Mouse (Mus musculus): ENCODE results near the gene Thtpa.

The Thtpa gene

GRCm38 (mm10) chr14:55094704-55095231, at the start of gene Thtpa:
Thtpa (plus strand) TSS chr14:55094784.
- DNase-seq = peak; percentile 85

GRCm38 (mm10) chr14:55047971-55048531, 46.5 kb upstream of the Thtpa start:
- DNase-seq = no peak

- DNase-seq = peak; percentile 93
These were observed 42.1 kb upstream of the Thtpa start for GRCm38 (mm10) chr14:55052496-55052895.

GRCm38 (mm10) chr14:55053050-55053449, 41.5 kb upstream of the Thtpa start:
- no peak for DNase-seq

GRCm38 (mm10) chr14:55053708-55054190, 40.8 kb upstream of the Thtpa start:
- DNase-seq = peak; percentile 96

- DNase-seq = peak; percentile 82
These were observed 40.3 kb upstream of the Thtpa start for GRCm38 (mm10) chr14:55054191-55054749.

- peak; percentile 96 for DNase-seq
These were observed 39.3 kb upstream of the Thtpa start for GRCm38 (mm10) chr14:55055167-55055834.

GRCm38 (mm10) chr14:55059009-55059408, 35.6 kb upstream of the Thtpa start:
- DNase-seq = no peak

- no peak for DNase-seq
These were observed 34.7 kb upstream of the Thtpa start for GRCm38 (mm10) chr14:55059931-55060330.

GRCm38 (mm10) chr14:55061845-55062244, 32.7 kb upstream of the Thtpa start:
- DNase-seq = no peak

- peak; percentile 74 for DNase-seq
These were observed 32.0 kb upstream of the Thtpa start for GRCm38 (mm10) chr14:55062626-55063025.

GRCm38 (mm10) chr14:55063117-55063516, 31.5 kb upstream of the Thtpa start:
- no peak for DNase-seq

- DNase-seq = peak; percentile 61
These were observed 30.8 kb upstream of the Thtpa start for GRCm38 (mm10) chr14:55063581-55064381.

- peak; percentile 67 for DNase-seq
These were observed 29.9 kb upstream of the Thtpa start for GRCm38 (mm10) chr14:55064481-55065370.

- no peak for DNase-seq
These were observed 29.2 kb upstream of the Thtpa start for GRCm38 (mm10) chr14:55065391-55065790.

- no peak for DNase-seq
These were observed 28.5 kb upstream of the Thtpa start for GRCm38 (mm10) chr14:55066042-55066441.

GRCm38 (mm10) chr14:55071756-55072155, 22.8 kb upstream of the Thtpa start:
- no peak for DNase-seq

- no peak for DNase-seq
These were observed 20.2 kb upstream of the Thtpa start for GRCm38 (mm10) chr14:55074416-55074815.

- DNase-seq = no peak
These were observed 18.4 kb upstream of the Thtpa start for GRCm38 (mm10) chr14:55076224-55076623.

- DNase-seq = no peak
These were observed 17.6 kb upstream of the Thtpa start for GRCm38 (mm10) chr14:55076956-55077355.

GRCm38 (mm10) chr14:55077481-55078365, 16.9 kb upstream of the Thtpa start:
- DNase-seq = no peak
